Mouse (Mus musculus) C2C12 (cell line): Measurements from ENCODE around the gene AL732309.1. TPM values are rescaled to one million over a fixed set of nuclear protein-coding genes. Genes with fewer than 3 reads are reported as not detected.
"Not testable (repeated sequence)": the region's sequence is repeated elsewhere in the genome, so short reads cannot be mapped to it uniquely, and the experiment has no call there.

Source experiments
- H3K27me3 ChIP-seq: one replicate; pipeline ENCODE4 v1.6.1; 2011; ENCODE audit not compliant: control insufficient read depth, insufficient read depth, insufficient read length
- H3K36me3 ChIP-seq: one replicate; pipeline ENCODE4 v1.6.1; 2011; ENCODE audit not compliant: control insufficient read depth, insufficient read depth
- H3K4me3 ChIP-seq: one replicate; pipeline ENCODE4 v1.5.1; 2011; ENCODE audit warnings: mild to moderate bottlenecking, control low read depth; ENCODE audit not compliant: poor library complexity, insufficient read depth, severe bottlenecking
- H3K79me2 ChIP-seq: one replicate; pipeline ENCODE4 v1.6.1; 2011; ENCODE audit not compliant: control insufficient read depth, insufficient read depth
- H3K79me3 ChIP-seq: one replicate; pipeline ENCODE4 v1.6.1; 2011; ENCODE audit warnings: low read depth, control low read depth
- H3ac ChIP-seq: one replicate; pipeline ENCODE3; 2011; ENCODE audit warnings: low read depth; ENCODE audit not compliant: control insufficient read depth, insufficient read length
- CEBPB ChIP-seq: IDR thresholded peaks from one replicate; pipeline ENCODE4 v1.6.1; 2011; ENCODE audit warnings: low read depth, mild to moderate bottlenecking, control low read depth, moderate library complexity
- CTCF ChIP-seq: IDR thresholded peaks from one replicate; pipeline ENCODE4 v1.5.1; 2011; ENCODE audit not compliant: control insufficient read depth, insufficient read depth, insufficient read length
- FOSL1 ChIP-seq: IDR thresholded peaks from one replicate; pipeline ENCODE4 v1.8.0; 2011; ENCODE audit warnings: mild to moderate bottlenecking, low read length; ENCODE audit not compliant: poor library complexity, insufficient read depth, severe bottlenecking
- MAX ChIP-seq: IDR thresholded peaks from one replicate; pipeline ENCODE4 v1.6.1; 2011; ENCODE audit warnings: mild to moderate bottlenecking, control low read depth
- MYOD1 ChIP-seq: IDR thresholded peaks from one replicate; pipeline ENCODE4 v1.6.1; 2011; ENCODE audit warnings: low read depth; ENCODE audit not compliant: control insufficient read depth, insufficient read length
- MYOG ChIP-seq: IDR thresholded peaks from one replicate; pipeline ENCODE4 v1.6.1; 2011; ENCODE audit not compliant: control insufficient read depth, insufficient read length; ENCODE audit errors: extremely low read depth
- USF1 ChIP-seq: IDR thresholded peaks from one replicate; pipeline ENCODE4 v1.6.1; 2011; ENCODE audit warnings: low read depth, mild to moderate bottlenecking, control low read depth, moderate library complexity
- polyA plus RNA-seq: library from polyadenylated mRNA; unstranded; fragments of >200 nt; fragmentation: generic; extraction: Trizol; gene quantifications from one replicate; pipeline ENCODE4 v1.2.1, GENCODE M21; 2012; ENCODE audit warnings: missing spikeins

The AL732309.1 gene
- polyA plus RNA-seq, 1 experiment, result 3.9 TPM

GRCm38 (mm10) chr2:25261870-25262269 lies 15.2 kb upstream of the AL732309.1 start:
- Histone ChIP-seq H3K27me3 (no peaks in the 10 kb centered on the region), H3K79me2 (peaks cover 43% of the 10 kb centered on the region), H3ac (no peak overlapping the region), H3K36me3 (no peaks in the 10 kb centered on the region), H3K4me3 (peak overlapping the region; percentile 15), H3K79me3 (peaks cover 5% of the 10 kb centered on the region)
- TF ChIP-seq MYOG (no peak), CEBPB (no peak), USF1 (no peak), FOSL1 (no peak), MYOD1 (no peak), CTCF (no peak), MAX (no peak)

- Histone ChIP-seq H3K36me3 (no peaks in the 10 kb centered on the region), H3ac (no peak overlapping the region), H3K79me3 (peaks cover 17% of the 10 kb centered on the region), H3K27me3 (no peaks in the 10 kb centered on the region), H3K79me2 (peaks cover 39% of the 10 kb centered on the region), H3K4me3 (no peak overlapping the region)
- TF ChIP-seq CEBPB (no peak), MYOG (no peak), FOSL1 (no peak), CTCF (no peak), USF1 (no peak), MYOD1 (no peak), MAX (no peak)
Observed at GRCm38 (mm10) chr2:25258887-25259286, 12.2 kb upstream of the AL732309.1 start.

- Histone ChIP-seq H3K79me3 (peaks cover 18% of the 10 kb centered on the region), H3K79me2 (peaks cover 31% of the 10 kb centered on the region)
- H3K4me3 ChIP-seq, H3K27me3 ChIP-seq, H3ac ChIP-seq, H3K36me3 ChIP-seq: not testable (repeated sequence)
Observed at GRCm38 (mm10) chr2:25257250-25257649, 10.6 kb upstream of the AL732309.1 start.

- H3K36me3 ChIP-seq, result peaks cover 11% of the 10 kb centered on the region
- H3K4me3 ChIP-seq, result peak overlapping the region; percentile 96
- H3K79me2 ChIP-seq, result peaks cover 31% of the 10 kb centered on the region
- not testable (repeated sequence) for H3ac ChIP-seq, H3K27me3 ChIP-seq
- H3K79me3 ChIP-seq, result peaks cover 18% of the 10 kb centered on the region
Observed at GRCm38 (mm10) chr2:25256443-25257109, 9.9 kb upstream of the AL732309.1 start.

GRCm38 (mm10) chr2:25255284-25255779 lies 8.7 kb upstream of the AL732309.1 start, which contains the start of gene Tmem203:
TSS of gene Tmem203 (plus strand) at chr2:25255439.
- Histone ChIP-seq H3K27me3 (no peaks in the 10 kb centered on the region), H3K79me2 (peaks cover 31% of the 10 kb centered on the region), H3ac (peak within 1 kb of the TSS; percentile 86), H3K36me3 (peaks cover 23% of the 10 kb centered on the region), H3K4me3 (peak within 1 kb of the TSS; percentile 96), H3K79me3 (peaks cover 18% of the 10 kb centered on the region)
- no peak for TF ChIP-seq MYOG
- TF ChIP-seq CEBPB, result no peak
- TF ChIP-seq MAX, result peak; percentile 77
- no peak for TF ChIP-seq FOSL1

GRCm38 (mm10) chr2:25252331-25252730 lies 5.7 kb upstream of the AL732309.1 start:
- peaks cover 31% of the 10 kb centered on the region for H3K79me2 ChIP-seq
- no peak for TF ChIP-seq USF1
- TF ChIP-seq MYOG, result no peak
- TF ChIP-seq CTCF, result peak; percentile 3
- TF ChIP-seq CEBPB, result no peak
- peaks cover 18% of the 10 kb centered on the region for H3K79me3 ChIP-seq
- no peak overlapping the region for H3K4me3 ChIP-seq
- H3K27me3 ChIP-seq, result no peaks in the 10 kb centered on the region
- H3ac ChIP-seq, result no peak overlapping the region
- peaks cover 47% of the 10 kb centered on the region for H3K36me3 ChIP-seq
